Mouse (Mus musculus) kidney, postnatal 0 days (tissue): ENCODE measurements at regions not wholly inside any gene's neighbourhood (a gene's known extent, or its start where the extent isn't known, plus 50 kb on each side); places are given as distances from the start of the nearest gene placed in this dataset.

Experiments
- ATAC-seq: fragments of 200-750 bp; cut with Nextera tagmentation; replicated peaks from 2 replicates; pipeline ENCODE4 v1.8.0; 2017; ENCODE audit warnings: low read depth, moderate number of reproducible peaks, moderate TSS enrichment, moderate library complexity; ENCODE audit not compliant: low FRiP score
- DNase-seq: peaks from one replicate; pipeline ENCODE4 v3.0.0-alpha.2; 2016; ENCODE audit warnings: low spot score
- H3K27ac ChIP-seq: fragments of 300-500 bp; sonication (generic); 2 replicates; pipeline ENCODE4 v1.5.1; 2014; ENCODE audit warnings: mild to moderate bottlenecking
- H3K27me3 ChIP-seq: fragments of 300-500 bp; sonication (generic); 2 replicates; pipeline ENCODE4 v1.6.1; 2014; ENCODE audit warnings: low read length, mixed read lengths; ENCODE audit not compliant: insufficient read depth
- H3K36me3 ChIP-seq: fragments of 300-500 bp; sonication (generic); 2 replicates; pipeline ENCODE4 v1.6.1; 2014; ENCODE audit warnings: low read length, mixed read lengths; ENCODE audit not compliant: insufficient read depth
- H3K4me1 ChIP-seq: fragments of 300-500 bp; sonication (generic); replicated peaks from 2 replicates; pipeline ENCODE4 v1.6.1; 2014; ENCODE audit warnings: antibody characterized with exemption, low read length, mixed read lengths; ENCODE audit not compliant: insufficient read depth
- H3K4me2 ChIP-seq: fragments of 300-500 bp; sonication (generic); 2 replicates; pipeline ENCODE4 v1.6.1; 2014; ENCODE audit warnings: mild to moderate bottlenecking, low read length, moderate library complexity, mixed read lengths
- H3K4me3 ChIP-seq: fragments of 300-500 bp; sonication (generic); replicated peaks from 2 replicates; pipeline ENCODE4 v1.5.1; 2014; ENCODE audit warnings: low read depth, low read length
- H3K9ac ChIP-seq: fragments of 300-500 bp; sonication (generic); 2 replicates; pipeline ENCODE4 v1.6.1; 2014; ENCODE audit warnings: low read depth, low read length
- H3K9me3 ChIP-seq: fragments of 300-500 bp; sonication (generic); replicated peaks from 2 replicates; pipeline ENCODE4 v1.6.1; 2016; ENCODE audit warnings: low read length, inconsistent platforms, mixed read lengths
- CTCF ChIP-seq: IDR thresholded peaks from 2 replicates; pipeline ENCODE4 v1.5.1; 2016; ENCODE audit warnings: antibody characterized with exemption, low read depth, mild to moderate bottlenecking, moderate library complexity
- WGBS: fragments of 180-500 bp; shearing (Covaris S2); extraction: QIAGEN DNeasy Blood & Tissue Kit; methylation state at CpG from one replicate; pipeline ENCODE4 v1.1.7; 2014; 5-methylcytosine and 5-hydroxymethylcytosine counted together

DNA sequence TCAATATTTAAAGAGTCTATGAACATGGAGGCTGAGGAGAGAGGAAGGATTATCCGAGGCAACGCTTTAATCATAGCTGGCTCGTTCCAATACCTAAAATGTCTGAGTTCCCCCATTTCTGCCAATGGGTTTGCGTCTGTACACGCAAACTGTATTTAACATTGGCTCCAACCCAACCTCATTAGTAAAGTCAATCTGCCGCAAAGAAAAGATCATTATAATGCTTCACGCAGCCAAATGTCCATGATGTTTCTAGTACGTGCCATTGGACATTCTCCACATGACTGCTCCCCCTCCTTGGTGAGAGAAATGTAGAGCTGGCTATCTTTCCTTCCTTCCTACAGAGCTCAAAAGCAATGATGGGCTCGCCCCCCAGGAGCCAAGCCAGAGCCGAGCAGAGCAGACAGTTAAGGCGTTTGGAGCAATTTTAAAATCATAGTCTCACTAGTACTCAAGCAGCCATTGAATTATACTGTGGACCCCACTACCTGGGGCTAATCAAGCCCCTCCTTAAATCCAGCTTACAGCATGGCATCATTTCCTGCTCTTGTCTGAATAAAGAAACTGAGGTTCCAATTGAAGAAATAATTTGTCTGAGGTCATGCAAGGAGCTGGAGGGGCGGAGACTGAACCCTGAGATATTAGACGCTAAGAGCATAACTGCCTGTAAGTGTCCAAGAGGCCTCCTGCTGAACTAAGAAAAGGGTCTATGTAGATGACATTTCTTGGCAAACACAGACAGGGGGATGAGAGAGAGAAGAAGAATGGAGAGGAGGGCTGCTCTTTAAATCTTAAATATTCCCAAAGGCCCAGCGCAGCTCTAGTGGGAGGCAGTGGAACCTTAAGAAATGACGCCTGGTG is 88.5 kb upstream of the Adpgk start:
- Histone ChIP-seq H3K27ac (no peak overlapping the region), H3K9ac (no peak overlapping the region), H3K4me1 (no peaks in the 10 kb centered on the region), H3K4me2 (no peak overlapping the region), H3K9me3 (no peaks in the 10 kb centered on the region), H3K36me3 (no peaks in the 10 kb centered on the region), H3K27me3 (no peaks in the 10 kb centered on the region), H3K4me3 (no peak overlapping the region)
- ATAC-seq: no peak
- DNase-seq: no peak
- WGBS: 83% methylated on average over 15 of the region's 15 CpGs
- no peak for TF ChIP-seq CTCF

- peak overlapping the region; percentile 13; the same call in 1 of the 2 replicates for H3K4me2 ChIP-seq
- WGBS: 47% methylated on average over 19 of the region's 19 CpGs
- ATAC-seq: no peak
Measured at GRCm38 (mm10) chr9:59199495-59200196, 91.7 kb upstream of the Adpgk start.

GRCm38 (mm10) chr9:59198221-59198875 is 93.0 kb upstream of the Adpgk start:
- Histone ChIP-seq H3K27ac (no peak overlapping the region), H3K4me2 (no peak overlapping the region), H3K9ac (no peak overlapping the region), H3K4me1 (no peaks in the 10 kb centered on the region), H3K9me3 (no peaks in the 10 kb centered on the region), H3K36me3 (no peaks in the 10 kb centered on the region), H3K27me3 (no peaks in the 10 kb centered on the region), H3K4me3 (no peak overlapping the region)
- WGBS: 20% methylated on average over 6 of the region's 6 CpGs
- DNase-seq: peak; percentile 68
- no peak for TF ChIP-seq CTCF
- no peak for ATAC-seq

More at GRCm38 (mm10) chr9:59199495-59200196, 91.7 kb upstream of the Adpgk start:
- no peak overlapping the region for H3K4me3 ChIP-seq
- no peaks in the 10 kb centered on the region for H3K9me3 ChIP-seq
- TF ChIP-seq CTCF: no peak
- no peaks in the 10 kb centered on the region for H3K27me3 ChIP-seq
- no peak overlapping the region for H3K27ac ChIP-seq
- peak; percentile 56 for DNase-seq
- no peak overlapping the region for H3K9ac ChIP-seq
- H3K36me3 ChIP-seq: no peaks in the 10 kb centered on the region
- H3K4me1 ChIP-seq: no peaks in the 10 kb centered on the region

GRCm38 (mm10) chr9:59197506-59197905 is 93.9 kb upstream of the Adpgk start:
- ATAC-seq (no peak), DNase-seq (no peak)
- no peak overlapping the region for H3K9ac ChIP-seq
- 77% methylated on average over 12 of the region's 12 CpGs for WGBS
- no peaks in the 10 kb centered on the region for H3K9me3 ChIP-seq
- no peak overlapping the region for H3K27ac ChIP-seq
- H3K27me3 ChIP-seq: no peaks in the 10 kb centered on the region
- no peak overlapping the region for H3K4me2 ChIP-seq
- H3K4me1 ChIP-seq: no peaks in the 10 kb centered on the region
- TF ChIP-seq CTCF: no peak
- H3K36me3 ChIP-seq: no peaks in the 10 kb centered on the region
- H3K4me3 ChIP-seq: no peak overlapping the region

GRCm38 (mm10) chr9:59193971-59194370 is 97.4 kb upstream of the Adpgk start:
- 83% methylated on average over 11 of the region's 11 CpGs for WGBS
- DNase-seq (no peak), ATAC-seq (no peak)
- H3K27ac ChIP-seq: no peak overlapping the region
- no peaks in the 10 kb centered on the region for H3K9me3 ChIP-seq
- no peaks in the 10 kb centered on the region for H3K27me3 ChIP-seq
- peaks cover 7% of the 10 kb centered on the region; the same call in 1 of the 2 replicates for H3K4me1 ChIP-seq
- no peak overlapping the region for H3K9ac ChIP-seq
- no peak overlapping the region for H3K4me2 ChIP-seq
- H3K4me3 ChIP-seq: no peak overlapping the region
- H3K36me3 ChIP-seq: no peaks in the 10 kb centered on the region
- no peak for TF ChIP-seq CTCF

DNA sequence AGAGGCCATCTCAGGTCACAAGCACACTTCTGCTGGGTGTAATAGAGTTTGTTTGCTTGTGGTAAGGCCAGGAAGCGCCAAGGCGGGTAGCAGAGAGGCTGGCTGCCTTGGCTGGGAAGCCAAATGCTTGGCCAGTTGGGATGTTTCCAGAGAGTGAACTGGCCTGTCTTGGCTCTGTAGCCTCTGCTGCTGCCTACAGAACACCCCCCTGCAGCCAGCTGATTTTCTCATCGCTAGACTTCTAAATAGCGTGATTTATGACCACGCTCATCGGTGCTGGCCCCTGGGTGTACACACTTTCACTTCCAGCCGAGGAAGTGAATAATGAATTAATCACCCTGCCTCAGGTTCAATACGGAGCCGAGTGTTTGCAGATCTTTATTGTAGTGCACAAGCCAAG is 102.2 kb upstream of the Adpgk start:
- Histone ChIP-seq H3K9me3 (no peaks in the 10 kb centered on the region), H3K4me3 (no peak overlapping the region), H3K4me2 (peak overlapping the region; percentile 33), H3K4me1 (peaks cover 8% of the 10 kb centered on the region; the same call in 1 of the 2 replicates), H3K27ac (no peak overlapping the region), H3K36me3 (no peaks in the 10 kb centered on the region), H3K27me3 (no peaks in the 10 kb centered on the region), H3K9ac (no peak overlapping the region)
- no peak for TF ChIP-seq CTCF
- DNase-seq: peak; percentile 54
- WGBS: 22% methylated on average over 9 of the region's 9 CpGs
- no peak for ATAC-seq
